Mouse (Mus musculus): ENCODE results near the gene Nup210l. TPM values are rescaled to one million over a fixed set of nuclear protein-coding genes. Genes with fewer than 3 reads are reported as not detected.

Gene Nup210l
- total RNA-seq, 2 experiments from 2014 or later, result 0.28 to 0.32 TPM

DNA sequence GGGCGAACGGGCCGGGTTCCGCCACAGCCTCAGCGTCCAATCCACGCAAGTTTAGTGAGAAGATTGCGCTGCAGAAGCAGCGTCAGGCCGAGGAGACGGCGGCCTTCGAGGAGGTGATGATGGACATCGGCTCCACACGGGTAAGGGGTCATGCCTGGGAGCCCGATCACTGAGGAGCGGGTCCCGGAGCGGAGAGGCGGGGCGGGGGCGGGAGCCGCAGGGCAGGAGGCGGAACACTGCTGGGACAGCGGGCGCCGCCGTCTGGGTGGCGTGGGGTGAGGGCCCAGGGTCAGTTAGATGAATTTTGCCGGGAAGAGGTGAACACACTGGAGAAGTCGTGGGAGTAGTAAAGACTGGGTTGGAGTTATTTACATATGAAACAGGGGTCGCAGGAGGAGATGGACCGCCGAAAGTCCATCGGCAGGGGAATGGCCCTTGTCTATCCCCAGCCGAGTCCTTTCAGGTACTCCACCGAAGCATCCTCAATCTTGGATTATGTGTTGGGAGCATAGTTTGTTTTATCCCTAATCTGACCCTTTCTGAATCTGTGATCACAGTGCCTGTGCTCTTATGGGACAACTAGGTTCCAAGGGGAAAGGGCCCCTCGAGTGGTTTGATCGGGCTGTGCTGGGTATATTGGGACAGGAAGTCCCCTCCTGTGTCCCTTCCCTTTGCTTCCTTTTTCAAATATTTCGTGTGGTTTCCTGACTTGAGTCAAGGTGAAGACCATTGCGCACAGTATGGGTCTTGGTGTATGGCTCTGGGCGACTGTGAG lies 150.7 kb downstream of the Nup210l start:
- no peak for DNase-seq (ENCODE audit: low spot score in 2 of 2)

DNA sequence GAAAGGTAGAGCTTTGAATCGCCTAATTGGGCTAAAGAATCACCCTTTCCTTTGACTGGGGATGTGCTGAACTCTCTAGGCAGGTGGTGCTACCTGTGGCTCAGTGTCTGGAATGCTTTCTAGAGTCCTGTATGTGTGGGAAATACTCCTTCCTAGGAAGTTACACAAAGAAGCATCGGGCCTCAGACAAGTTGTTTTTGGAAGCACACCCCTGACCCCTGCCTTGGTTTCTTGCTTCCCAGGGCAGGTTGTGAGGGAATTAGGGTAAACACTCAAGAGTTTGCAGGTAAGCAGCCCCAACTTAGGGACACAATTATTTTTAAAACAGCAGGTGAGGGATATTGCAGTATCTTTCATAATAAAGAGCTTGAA lies 151.2 kb downstream of the Nup210l start:
- no peak for DNase-seq (ENCODE audit: low spot score in 2 of 2)

DNA sequence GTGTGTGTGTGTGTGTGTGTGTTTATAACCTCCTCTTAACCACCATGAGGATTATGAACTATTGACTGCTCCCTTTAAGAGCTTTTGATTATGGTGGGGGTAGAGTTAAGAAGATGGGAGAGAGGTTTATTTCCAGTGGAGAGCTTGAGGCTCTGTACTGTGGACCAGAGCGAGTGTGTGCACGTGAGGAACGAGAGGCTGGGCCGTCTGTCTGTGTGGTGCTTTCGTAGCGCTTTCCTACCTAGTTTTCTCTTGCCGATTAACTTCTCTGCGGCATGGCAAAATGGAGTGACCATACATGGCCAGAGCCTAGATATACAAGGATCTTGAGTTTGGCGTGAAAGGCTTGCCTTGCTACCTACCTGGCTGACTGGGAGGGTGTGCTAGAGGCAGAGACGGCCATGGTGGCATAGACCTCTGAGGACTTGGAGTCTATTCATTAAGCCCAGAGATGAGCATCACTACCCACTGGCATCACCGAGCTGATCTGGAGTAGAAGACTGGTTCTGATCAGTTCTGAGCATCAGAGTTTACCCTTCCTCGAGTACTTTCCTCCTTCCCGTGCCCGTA lies 151.9 kb downstream of the Nup210l start:
- no peak for DNase-seq (ENCODE audit: low spot score in 2 of 2)

DNA sequence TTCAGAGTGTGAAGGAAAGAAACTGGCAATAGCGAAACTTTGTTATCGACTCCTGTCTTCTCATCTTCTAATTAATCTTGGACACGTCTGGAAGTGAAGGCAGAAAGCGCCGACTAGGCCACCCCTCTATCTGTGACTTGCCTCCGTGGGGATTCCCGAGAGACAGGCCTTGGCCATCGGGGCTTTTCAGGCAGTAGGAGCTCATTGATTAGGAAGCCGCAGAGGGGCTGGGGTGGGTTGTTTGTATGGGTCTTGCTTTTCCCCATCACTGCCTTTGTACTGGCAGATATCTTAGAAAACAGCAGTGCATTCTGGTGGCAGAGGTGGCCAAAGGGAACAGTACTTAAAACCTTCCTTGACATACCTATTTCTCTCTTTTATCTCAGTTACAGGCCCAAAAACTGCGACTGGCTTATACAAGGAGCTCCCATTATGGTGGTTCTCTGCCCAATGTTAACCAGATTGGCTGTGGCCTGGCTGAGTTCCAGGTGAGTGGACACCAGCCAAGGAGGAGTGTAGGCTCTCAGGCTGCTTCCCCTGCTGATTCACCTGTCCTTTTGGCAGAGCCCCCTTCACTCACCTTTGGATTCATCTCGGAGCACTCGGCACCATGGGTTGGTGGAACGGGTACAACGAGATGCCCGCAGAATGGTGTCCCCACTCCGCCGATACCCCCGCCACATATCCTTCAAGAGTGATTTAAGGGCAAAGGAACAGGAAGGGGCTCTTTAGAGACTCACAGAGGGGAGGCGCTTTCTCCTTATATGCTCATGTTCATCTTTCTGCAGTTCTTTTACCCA lies 153.0 kb downstream of the Nup210l start:
- no peak for DNase-seq (ENCODE audit: low spot score in 2 of 2)

DNA sequence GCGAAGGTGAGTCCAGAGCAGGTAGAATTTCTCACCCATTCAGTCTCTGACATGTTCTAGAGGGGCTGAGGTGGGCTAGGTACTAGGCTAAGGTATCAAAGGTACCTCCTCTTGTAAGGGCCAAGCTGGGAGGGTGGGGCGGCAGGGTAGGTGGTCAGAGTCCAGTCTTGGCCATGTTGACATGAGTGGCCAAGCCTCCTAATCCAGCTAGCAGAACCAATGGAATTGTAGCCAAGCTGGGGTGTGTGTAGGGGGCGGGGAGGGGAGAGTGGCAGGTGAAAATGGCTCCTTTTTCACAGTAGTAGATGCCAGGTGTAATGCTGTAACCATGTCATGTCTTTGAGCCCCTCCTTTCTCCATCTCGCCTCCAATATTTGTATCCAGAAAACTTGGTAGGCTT lies 154.6 kb downstream of the Nup210l start:
- DNase-seq (ENCODE audit: low spot score in 2 of 2), result no peak

Small RNA genes within 50 kb of the gene (microRNA-seq; reads per million reads assigned to microRNA genes)
- 17.0 to 18.8 reads per million in 2 experiments for gene Mir190b

Other genes with a start within 250 kb of the Nup210l start
- 1 to 10 TPM; 6.5 to 7.2 TPM for gene Il6ra, start 190.9 kb upstream of the Nup210l start, total RNA-seq (2021)
- 10 to 100 TPM; 88.0 to 91.6 TPM for gene Atp8b2, start 140.6 kb upstream of the Nup210l start, total RNA-seq (2021)
- 10 to 100 TPM; 91.7 to 93.8 TPM for gene Hax1, start 105.4 kb upstream of the Nup210l start, total RNA-seq (2021)
- 10 to 100 TPM; 92.5 to 95.2 TPM for gene 4933434E20Rik, start 52.5 kb upstream of the Nup210l start, total RNA-seq (2021)
- 100 to 1,000 TPM; 166 to 176 TPM for gene Ubap2l, start 51.5 kb upstream of the Nup210l start, total RNA-seq (2021)
- 100 to 1,000 TPM; 170 to 172 TPM for gene Tpm3, start 31.5 kb upstream of the Nup210l start, total RNA-seq (2021)
- gene Rps27, start 109.5 kb downstream of the Nup210l start, total RNA-seq (2021), result 1,000 to 10,000 TPM in 1 of 2 experiments, 100 to 1,000 TPM in 1; 993 to 1,005 TPM
- 10 to 100 TPM in 1 of 2 experiments, 1 to 10 TPM in 1; 9.4 to 10.4 TPM for gene Rab13, start 109.6 kb downstream of the Nup210l start, total RNA-seq (2021)
- gene Jtb, start 127.5 kb downstream of the Nup210l start, total RNA-seq (2021), result 10 to 100 TPM; 44.1 to 46.2 TPM
- under 1 TPM in 1 of 2 experiments, not detected in 1; 0.41 TPM for gene Creb3l4, start 139.4 kb downstream of the Nup210l start, total RNA-seq (2021)
- gene Slc39a1, start 144.0 kb downstream of the Nup210l start, total RNA-seq (2021), result 10 to 100 TPM; 39.0 to 45.3 TPM
- 10 to 100 TPM; 36.4 to 45.7 TPM for gene Crtc2, start 150.0 kb downstream of the Nup210l start, total RNA-seq (2021)
- 10 to 100 TPM; 30.1 to 31.9 TPM for gene Dennd4b, start 161.1 kb downstream of the Nup210l start, total RNA-seq (2021)
- 100 to 1,000 TPM; 104 to 106 TPM for gene Gatad2b, start 189.0 kb downstream of the Nup210l start, total RNA-seq (2021)